Mouse (Mus musculus): Measurements from ENCODE around the gene Ociad2. TPM values are rescaled to one million over a fixed set of nuclear protein-coding genes. Genes with fewer than 3 reads are reported as not detected.

Gene Ociad2
- polyA plus RNA-seq, 1 experiment = not detected

DNA sequence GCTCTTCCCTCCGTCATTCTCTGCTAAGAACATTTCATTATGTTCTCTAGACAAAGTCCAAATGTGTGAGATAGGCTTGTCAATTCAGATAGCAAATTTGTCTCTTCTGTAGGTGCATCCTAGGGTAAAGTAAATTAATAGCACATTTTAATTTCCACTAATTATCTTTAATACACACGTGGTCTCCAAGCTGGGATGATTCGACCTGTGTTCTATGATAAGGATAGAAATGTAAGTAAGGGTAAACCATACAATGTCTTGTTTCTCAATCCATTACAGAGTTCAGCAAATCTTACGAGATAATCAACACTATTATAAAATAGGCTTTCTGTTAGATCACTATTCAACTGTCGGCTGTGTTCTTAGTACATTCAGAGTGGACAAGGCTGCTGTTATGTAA is 21.5 kb downstream of the Ociad2 start:
- peaks cover 63% of the 10 kb centered on the region for H3K36me3 ChIP-seq (ENCODE audit: control insufficient read depth)
- no peaks in the 10 kb centered on the region for H3K9me3 ChIP-seq (ENCODE audit: control insufficient read depth, low read length)
- TF ChIP-seq TAL1 (IDR thresholded peaks at IDR 0.05; ENCODE audit: low read length) (no peak), GATA1 (IDR thresholded peaks at IDR 0.05; ENCODE audit: low read length) (no peak)
- H3K4me1 ChIP-seq (ENCODE audit: control insufficient read depth) = peaks cover 36% of the 10 kb centered on the region
- no peaks in the 10 kb centered on the region for H3K27me3 ChIP-seq (ENCODE audit: control insufficient read depth)
- no peak overlapping the region for H3K4me3 ChIP-seq (replicated peaks)

DNA sequence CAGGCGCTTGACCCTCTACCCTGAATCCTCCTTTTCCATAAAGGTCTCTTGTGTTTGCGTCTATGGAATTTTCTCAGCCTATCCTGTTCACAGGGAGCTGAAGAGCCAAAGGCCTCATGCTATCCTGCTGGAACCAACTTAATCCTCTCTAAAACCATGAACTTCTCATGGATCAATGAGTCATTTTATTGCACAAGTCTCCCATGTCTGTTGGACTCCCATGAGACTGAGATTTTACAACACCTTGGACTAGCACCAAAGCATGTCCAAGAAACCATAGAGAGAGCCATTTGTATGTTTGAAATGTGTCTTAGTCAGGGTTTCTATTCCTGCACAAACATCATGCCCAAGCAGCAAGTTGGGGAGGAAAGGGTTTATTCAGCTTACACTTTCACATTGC is 26.2 kb downstream of the Ociad2 start:
- Histone ChIP-seq H3K4me1 (ENCODE audit: control insufficient read depth) (peaks cover 76% of the 10 kb centered on the region), H3K36me3 (ENCODE audit: control insufficient read depth) (peaks cover 92% of the 10 kb centered on the region), H3K4me3 (replicated peaks) (no peak overlapping the region), H3K9me3 (ENCODE audit: control insufficient read depth, low read length) (no peaks in the 10 kb centered on the region), H3K27me3 (ENCODE audit: control insufficient read depth) (no peaks in the 10 kb centered on the region)
- TF ChIP-seq TAL1 (IDR thresholded peaks at IDR 0.05; ENCODE audit: low read length) (no peak), GATA1 (IDR thresholded peaks at IDR 0.05; ENCODE audit: low read length) (no peak)

DNA sequence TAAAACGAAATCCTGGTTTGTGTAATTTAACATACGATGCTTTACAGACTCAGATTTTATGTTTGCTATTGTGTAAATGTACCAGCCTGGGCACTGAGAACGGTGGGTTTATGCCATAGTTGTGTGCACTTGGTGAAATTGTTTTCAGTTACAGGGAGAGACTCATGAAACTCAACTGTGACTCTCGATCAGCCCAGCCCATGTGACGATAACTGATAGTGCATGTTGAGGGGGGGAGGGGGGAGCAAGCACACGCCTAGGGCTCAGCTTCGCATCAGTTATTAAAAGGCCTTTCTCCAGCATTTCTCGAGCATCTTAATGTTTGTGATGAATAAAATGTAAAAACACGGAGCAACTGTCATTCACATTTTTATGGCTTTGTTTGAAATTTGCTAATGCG is 27.2 kb downstream of the Ociad2 start:
- Histone ChIP-seq H3K36me3 (ENCODE audit: control insufficient read depth) (peaks cover 93% of the 10 kb centered on the region), H3K27me3 (ENCODE audit: control insufficient read depth) (no peaks in the 10 kb centered on the region), H3K4me3 (replicated peaks) (peak overlapping the region; percentile 27), H3K9me3 (ENCODE audit: control insufficient read depth, low read length) (no peaks in the 10 kb centered on the region), H3K4me1 (ENCODE audit: control insufficient read depth) (peaks cover 73% of the 10 kb centered on the region)
- TF ChIP-seq GATA1 (IDR thresholded peaks at IDR 0.05; ENCODE audit: low read length) = no peak
- peak; percentile 62 for TF ChIP-seq TAL1 (IDR thresholded peaks at IDR 0.05; ENCODE audit: low read length)

DNA sequence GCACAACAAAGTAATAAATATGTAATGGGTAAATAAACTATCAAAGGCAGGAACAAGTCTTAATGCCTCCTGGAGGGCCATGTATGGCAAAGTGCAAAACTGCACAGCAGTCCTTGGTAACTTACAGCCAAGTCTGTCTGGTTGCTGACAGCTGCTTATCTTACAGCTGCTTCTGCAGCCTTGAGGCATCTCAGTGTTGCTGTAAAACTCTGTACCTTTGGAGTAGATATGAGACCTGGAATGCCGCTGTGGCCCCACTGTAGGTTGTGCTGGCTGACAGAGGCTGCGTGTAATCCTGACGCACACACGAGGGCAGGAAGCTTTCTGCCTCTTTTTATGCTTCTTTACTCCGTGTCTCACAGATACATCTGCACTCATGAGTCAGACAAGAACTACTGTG is 29.4 kb downstream of the Ociad2 start:
- Histone ChIP-seq H3K4me3 (replicated peaks) (peak overlapping the region; percentile 42), H3K36me3 (ENCODE audit: control insufficient read depth) (peaks cover 95% of the 10 kb centered on the region), H3K27me3 (ENCODE audit: control insufficient read depth) (no peaks in the 10 kb centered on the region), H3K9me3 (ENCODE audit: control insufficient read depth, low read length) (no peaks in the 10 kb centered on the region), H3K4me1 (ENCODE audit: control insufficient read depth) (peaks cover 80% of the 10 kb centered on the region)
- TF ChIP-seq TAL1 (IDR thresholded peaks at IDR 0.05; ENCODE audit: low read length) (peak; percentile 93), GATA1 (IDR thresholded peaks at IDR 0.05; ENCODE audit: low read length) (peak; percentile 96)

DNA sequence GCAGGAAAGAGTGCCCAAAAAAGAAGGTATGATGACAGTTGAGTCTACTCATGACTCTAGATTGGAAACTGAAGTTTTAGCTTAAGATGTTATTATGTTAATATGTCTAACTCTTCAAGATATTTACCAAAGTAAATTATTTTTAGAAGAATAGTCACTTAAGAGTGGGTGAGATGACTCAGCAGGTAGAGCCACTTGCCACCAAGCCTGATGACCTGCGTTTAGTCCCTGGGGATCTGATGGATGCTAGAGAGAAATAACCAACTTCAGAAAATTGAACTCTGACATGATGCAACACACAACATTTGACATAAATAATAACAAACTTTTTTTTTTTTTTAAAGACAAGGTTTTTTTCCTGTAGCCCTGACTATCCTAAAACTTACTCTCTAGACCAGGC is 30.4 kb downstream of the Ociad2 start:
- Histone ChIP-seq H3K36me3 (ENCODE audit: control insufficient read depth) (peaks cover 95% of the 10 kb centered on the region), H3K27me3 (ENCODE audit: control insufficient read depth) (no peaks in the 10 kb centered on the region), H3K9me3 (ENCODE audit: control insufficient read depth, low read length) (no peaks in the 10 kb centered on the region), H3K4me3 (replicated peaks) (no peak overlapping the region), H3K4me1 (ENCODE audit: control insufficient read depth) (peaks cover 72% of the 10 kb centered on the region)
- TF ChIP-seq TAL1 (IDR thresholded peaks at IDR 0.05; ENCODE audit: low read length) (no peak), GATA1 (IDR thresholded peaks at IDR 0.05; ENCODE audit: low read length) (no peak)

DNA sequence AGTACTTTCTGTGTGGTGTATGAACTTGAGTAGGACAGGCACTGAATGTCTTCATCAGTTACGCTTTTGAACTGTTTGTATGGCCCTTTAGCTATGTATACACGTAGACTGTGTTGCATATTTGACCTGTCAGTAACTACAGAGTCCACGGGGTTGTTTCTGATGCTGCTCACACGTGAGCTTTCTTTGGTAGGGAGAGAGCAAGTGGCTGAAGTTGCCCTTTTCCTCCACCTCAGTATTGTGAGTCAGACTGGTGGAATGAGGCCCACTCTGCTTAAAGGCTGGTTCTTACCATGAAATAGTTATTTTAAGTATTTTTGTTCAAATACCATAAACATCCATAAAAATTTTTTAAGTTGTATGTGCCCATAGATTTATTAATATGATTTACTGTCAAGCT is 31.3 kb downstream of the Ociad2 start:
- H3K4me1 ChIP-seq (ENCODE audit: control insufficient read depth) = peaks cover 62% of the 10 kb centered on the region
- H3K27me3 ChIP-seq (ENCODE audit: control insufficient read depth) = no peaks in the 10 kb centered on the region
- H3K9me3 ChIP-seq (ENCODE audit: control insufficient read depth, low read length) = no peaks in the 10 kb centered on the region
- no peak overlapping the region for H3K4me3 ChIP-seq (replicated peaks)
- peaks cover 95% of the 10 kb centered on the region for H3K36me3 ChIP-seq (ENCODE audit: control insufficient read depth)
- no peak for TF ChIP-seq GATA1 (IDR thresholded peaks at IDR 0.05; ENCODE audit: low read length)
- no peak for TF ChIP-seq TAL1 (IDR thresholded peaks at IDR 0.05; ENCODE audit: low read length)

DNA sequence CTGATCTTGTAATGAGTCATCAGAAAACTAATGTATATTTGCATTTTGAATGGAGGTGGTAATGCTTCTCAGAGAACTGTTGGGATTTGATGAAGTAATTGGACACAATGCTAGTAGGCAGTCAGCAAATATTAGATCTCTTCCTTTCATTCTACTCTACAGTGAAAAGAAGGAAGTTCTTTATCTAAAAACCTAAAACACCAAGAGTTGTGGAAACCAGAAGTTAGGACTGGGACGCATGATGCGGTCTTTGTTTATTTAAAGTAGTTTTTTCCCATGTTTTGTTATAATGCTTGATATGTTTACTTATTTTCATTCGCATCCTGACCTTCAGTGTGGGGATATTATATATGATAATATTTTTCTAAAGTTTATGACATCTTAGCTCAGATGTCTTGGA is 33.5 kb downstream of the Ociad2 start:
- no peak for TF ChIP-seq GATA1 (IDR thresholded peaks at IDR 0.05; ENCODE audit: low read length)
- TF ChIP-seq TAL1 (IDR thresholded peaks at IDR 0.05; ENCODE audit: low read length) = no peak
- Histone ChIP-seq H3K9me3 (ENCODE audit: control insufficient read depth, low read length) (no peaks in the 10 kb centered on the region), H3K36me3 (ENCODE audit: control insufficient read depth) (peaks cover 96% of the 10 kb centered on the region)

DNA sequence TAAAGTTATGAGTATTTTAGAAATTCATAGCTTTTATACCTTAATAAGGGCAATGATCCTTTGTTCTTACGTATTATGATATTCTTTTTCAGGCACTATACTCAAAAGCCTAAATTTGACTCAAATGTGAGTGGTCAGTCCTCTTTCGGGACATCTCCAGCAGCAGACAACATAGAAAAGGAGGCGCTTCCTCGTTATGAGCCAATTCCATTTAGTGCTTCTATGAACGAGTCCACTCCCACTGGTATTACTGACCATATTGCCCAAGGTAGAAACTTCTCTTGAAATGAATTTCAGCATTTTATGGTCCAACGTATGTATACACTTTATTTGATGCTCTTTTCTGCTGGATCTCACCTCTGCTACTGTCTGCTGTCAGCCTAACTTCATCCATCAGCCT is 34.3 kb downstream of the Ociad2 start:
- Histone ChIP-seq H3K27me3 (ENCODE audit: control insufficient read depth) (no peaks in the 10 kb centered on the region), H3K9me3 (ENCODE audit: control insufficient read depth, low read length) (no peaks in the 10 kb centered on the region), H3K36me3 (ENCODE audit: control insufficient read depth) (peaks cover 99% of the 10 kb centered on the region), H3K4me1 (ENCODE audit: control insufficient read depth) (peaks cover 45% of the 10 kb centered on the region), H3K4me3 (replicated peaks) (no peak overlapping the region)
- TF ChIP-seq TAL1 (IDR thresholded peaks at IDR 0.05; ENCODE audit: low read length) = no peak
- no peak for TF ChIP-seq GATA1 (IDR thresholded peaks at IDR 0.05; ENCODE audit: low read length)

More for the DNA sequence above, 33.5 kb downstream of the Ociad2 start:
- H3K27me3 ChIP-seq (ENCODE audit: control insufficient read depth) = no peaks in the 10 kb centered on the region
- peaks cover 44% of the 10 kb centered on the region for H3K4me1 ChIP-seq (ENCODE audit: control insufficient read depth)
- H3K4me3 ChIP-seq (replicated peaks) = no peak overlapping the region

DNA sequence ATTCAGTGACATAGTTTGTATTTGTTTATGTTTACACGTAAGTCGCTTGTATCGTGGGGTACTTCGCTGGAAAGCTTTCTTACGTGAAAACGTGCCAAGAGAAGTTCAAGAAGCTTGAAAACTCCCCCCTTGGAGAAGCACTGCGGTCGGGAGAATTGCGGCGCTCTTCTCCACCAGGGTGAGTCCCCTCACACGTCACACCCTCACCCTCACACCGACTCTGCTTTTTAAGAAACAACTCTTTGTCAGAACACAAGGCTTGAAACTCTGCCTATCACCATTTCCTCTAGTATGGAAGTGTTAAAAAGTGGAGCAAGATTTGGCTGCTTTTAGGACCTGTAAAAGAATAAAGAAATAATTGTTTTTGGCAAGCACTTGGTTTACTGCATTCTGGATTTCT is 36.3 kb downstream of the Ociad2 start:
- H3K9me3 ChIP-seq (ENCODE audit: control insufficient read depth, low read length) = no peaks in the 10 kb centered on the region
- no peaks in the 10 kb centered on the region for H3K27me3 ChIP-seq (ENCODE audit: control insufficient read depth)
- H3K4me3 ChIP-seq (replicated peaks) = no peak overlapping the region
- TF ChIP-seq GATA1 (IDR thresholded peaks at IDR 0.05; ENCODE audit: low read length) (no peak), TAL1 (IDR thresholded peaks at IDR 0.05; ENCODE audit: low read length) (no peak)
- peaks cover 43% of the 10 kb centered on the region for H3K4me1 ChIP-seq (ENCODE audit: control insufficient read depth)
- H3K36me3 ChIP-seq (ENCODE audit: control insufficient read depth) = peaks cover 100% of the 10 kb centered on the region

DNA sequence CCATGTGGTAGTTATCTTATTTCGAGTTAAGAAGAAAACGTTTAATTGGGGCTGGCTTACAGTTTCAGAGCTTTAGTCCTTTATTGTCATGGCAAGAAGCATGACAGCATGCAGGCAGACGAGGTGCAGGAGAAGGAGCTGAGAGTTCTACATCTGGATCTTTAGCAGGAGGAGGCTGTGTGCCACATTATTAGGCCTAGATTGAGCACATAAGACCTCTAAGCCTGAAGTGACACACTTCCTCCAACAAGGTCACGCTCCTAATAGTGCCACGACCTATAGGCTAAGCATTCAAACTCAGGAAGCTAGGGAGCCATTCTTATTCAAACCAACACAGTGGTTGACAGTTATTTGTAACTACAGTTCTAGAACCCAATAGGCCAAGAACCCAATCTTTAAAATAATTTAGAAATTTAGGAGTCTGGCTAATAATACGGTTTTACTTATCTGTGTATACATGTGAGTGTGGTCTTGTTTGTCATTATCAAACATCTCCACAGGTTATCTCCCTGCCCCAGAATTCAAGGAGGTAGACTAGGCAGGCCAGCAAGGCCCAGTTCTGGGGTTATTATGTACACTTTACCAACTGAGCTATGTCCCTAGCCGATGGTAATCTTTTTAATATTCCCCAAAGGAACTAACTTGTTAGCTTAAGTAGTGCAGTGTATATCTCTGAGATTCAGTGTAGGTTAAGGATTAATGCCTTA is 39.1 kb downstream of the Ociad2 start:
- Histone ChIP-seq H3K4me3 (replicated peaks) (no peak overlapping the region), H3K9me3 (ENCODE audit: control insufficient read depth, low read length) (no peaks in the 10 kb centered on the region), H3K4me1 (ENCODE audit: control insufficient read depth) (peaks cover 38% of the 10 kb centered on the region), H3K36me3 (ENCODE audit: control insufficient read depth) (peaks cover 99% of the 10 kb centered on the region), H3K27me3 (ENCODE audit: control insufficient read depth) (no peaks in the 10 kb centered on the region)
- TF ChIP-seq TAL1 (IDR thresholded peaks at IDR 0.05; ENCODE audit: low read length) (no peak), GATA1 (IDR thresholded peaks at IDR 0.05; ENCODE audit: low read length) (no peak)
